Mouse (Mus musculus) heart, embryonic 11.5 days (tissue): ENCODE measurements around the gene Plg. TPM values are rescaled to one million over a fixed set of nuclear protein-coding genes. Genes with fewer than 3 reads are reported as not detected.

Source experiments
- polyA plus RNA-seq: library from polyadenylated mRNA; unstranded; fragments of >200 nt; fragmentation: Nextera tagmentation; extraction: Ambion mirVana; gene quantifications from 2 replicates; pipeline ENCODE4 v1.2.1, GENCODE M21; 2014

Gene Plg
- polyA plus RNA-seq, 1 experiment from 2014 or later: 3.0 TPM

Other genes starting within 250 kb of the Plg start
- gene Map3k4, start 59.8 kb upstream of the Plg start, polyA plus RNA-seq: 29.2 and 39.5 TPM in 2 replicates
- gene Slc22a3, start 129.1 kb downstream of the Plg start, polyA plus RNA-seq: 0.20 and 0.53 TPM in 2 replicates
- gene Slc22a2, start 205.5 kb downstream of the Plg start, polyA plus RNA-seq: not detected in 2 replicates